Mouse (Mus musculus): ENCODE measurements around the gene Cib1. TPM values are rescaled to one million over a fixed set of nuclear protein-coding genes. Genes with fewer than 3 reads are reported as not detected.

Cib1 gene
- polyA plus RNA-seq (2015; fragmentation: Nextera tagmentation; extraction: Ambion mirVana): 187 and 189 TPM in 2 replicates

DNA sequence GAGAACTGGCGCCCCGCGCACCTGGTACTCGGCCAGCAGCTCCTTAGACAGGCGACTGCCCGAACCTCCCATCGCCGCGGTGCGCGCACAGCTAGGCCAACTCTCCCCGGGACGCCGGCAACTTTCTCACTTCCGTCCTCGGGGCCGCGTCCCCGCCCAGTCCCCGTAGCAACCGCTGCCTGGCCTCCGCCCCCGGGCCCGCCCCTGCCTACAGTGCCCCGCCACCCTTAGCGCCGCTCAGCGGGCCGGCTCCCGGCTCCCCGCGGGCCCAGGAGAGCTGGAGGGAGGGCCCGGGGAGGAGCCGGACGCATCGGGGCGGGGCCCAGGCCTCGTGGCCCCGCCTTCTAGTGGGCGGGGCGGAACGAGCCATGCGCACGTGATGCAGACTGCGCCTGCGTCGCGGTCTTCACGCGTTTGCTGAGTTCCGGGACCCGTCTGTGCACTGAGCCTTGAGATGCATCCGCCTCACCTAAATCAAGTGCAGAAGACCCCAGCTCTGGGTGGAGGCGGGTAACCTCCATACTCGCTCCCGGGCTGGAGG is at the start of gene Cib1, which contains the start of gene Gdpgp1:
Gene Cib1, minus strand, starts transcription at position 325 of the 541 bp plus-strand sequence.
Gene Gdpgp1, plus strand, starts transcription at position 377 of the 541 bp plus-strand sequence.
- Histone ChIP-seq H3K4me3 (ENCODE audit: low read depth, low read length) (peak within 1 kb of the TSS; percentile 60), H3K4me1 (replicated peaks; ENCODE audit: control insufficient read depth, insufficient read depth) (no peaks in the 10 kb centered on the region), H3K27ac (replicated peaks) (peak within 1 kb of the TSS; percentile 87), H3K9ac (ENCODE audit: low read length) (peak within 1 kb of the TSS; percentile 63), H3K9me3 (ENCODE audit: control insufficient read depth, low read length) (no peaks in the 10 kb centered on the region), H3K4me2 (replicated peaks; ENCODE audit: low read depth) (peak within 1 kb of the TSS; percentile 75), H3K27me3 (ENCODE audit: control insufficient read depth, insufficient read depth, low read length) (no peaks in the 10 kb centered on the region), H3K36me3 (ENCODE audit: control insufficient read depth, insufficient read depth, low read length) (peaks cover 3% of the 10 kb centered on the region; the same call in 1 of the 2 replicates)
- ATAC-seq (ENCODE audit: low FRiP score, low TSS enrichment) (peak; percentile 98), DNase-seq (ENCODE audit: low spot score) (peak; percentile 98)
- 1% methylated on average over 54 of the region's 56 CpGs for WGBS
- TF ChIP-seq CTCF (IDR thresholded peaks at IDR 0.05; ENCODE audit: low read depth): peak; percentile 24
- no peak for TF ChIP-seq EP300 (optimal IDR thresholded peaks at IDR 0.05)

- Histone ChIP-seq H3K4me1 (replicated peaks; ENCODE audit: control insufficient read depth, insufficient read depth) (no peaks in the 10 kb centered on the region), H3K27me3 (ENCODE audit: control insufficient read depth, insufficient read depth, low read length) (no peaks in the 10 kb centered on the region), H3K9ac (ENCODE audit: low read length) (no peak overlapping the region), H3K4me2 (replicated peaks; ENCODE audit: low read depth) (no peak overlapping the region), H3K27ac (replicated peaks) (no peak overlapping the region), H3K9me3 (ENCODE audit: control insufficient read depth, low read length) (no peaks in the 10 kb centered on the region), H3K36me3 (ENCODE audit: control insufficient read depth, insufficient read depth, low read length) (peaks cover 28% of the 10 kb centered on the region), H3K4me3 (ENCODE audit: low read depth, low read length) (no peak overlapping the region)
- no peak for DNase-seq (ENCODE audit: low spot score)
- 71% methylated on average over 3 of the region's 3 CpGs for WGBS
- no peak for ATAC-seq (ENCODE audit: low FRiP score, low TSS enrichment)
- TF ChIP-seq EP300 (optimal IDR thresholded peaks at IDR 0.05): no peak
- TF ChIP-seq CTCF (IDR thresholded peaks at IDR 0.05; ENCODE audit: low read depth): no peak
These were observed 49.0 kb upstream of the Cib1 start for GRCm38 (mm10) chr7:80281646-80282045.

DNA sequence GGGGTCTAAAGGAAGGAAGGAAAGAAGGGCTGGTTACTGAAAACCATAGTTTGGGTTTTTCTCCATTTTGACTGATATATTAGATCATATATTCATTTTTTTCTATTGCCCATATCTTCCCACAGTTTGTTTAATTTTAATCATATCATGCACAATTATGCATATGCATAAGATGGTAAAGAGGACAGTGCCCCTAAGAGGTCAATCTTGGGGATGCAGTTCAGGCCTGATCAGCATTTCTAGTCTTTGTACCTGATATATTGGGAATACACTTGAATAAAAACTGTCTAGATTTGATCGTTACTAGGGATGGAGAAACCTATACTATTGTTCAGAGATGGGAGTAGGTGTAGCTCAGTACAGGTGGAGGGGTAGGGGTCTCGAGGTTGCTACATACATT is 48.4 kb upstream of the Cib1 start:
- H3K9ac ChIP-seq (ENCODE audit: low read length): no peak overlapping the region

DNA sequence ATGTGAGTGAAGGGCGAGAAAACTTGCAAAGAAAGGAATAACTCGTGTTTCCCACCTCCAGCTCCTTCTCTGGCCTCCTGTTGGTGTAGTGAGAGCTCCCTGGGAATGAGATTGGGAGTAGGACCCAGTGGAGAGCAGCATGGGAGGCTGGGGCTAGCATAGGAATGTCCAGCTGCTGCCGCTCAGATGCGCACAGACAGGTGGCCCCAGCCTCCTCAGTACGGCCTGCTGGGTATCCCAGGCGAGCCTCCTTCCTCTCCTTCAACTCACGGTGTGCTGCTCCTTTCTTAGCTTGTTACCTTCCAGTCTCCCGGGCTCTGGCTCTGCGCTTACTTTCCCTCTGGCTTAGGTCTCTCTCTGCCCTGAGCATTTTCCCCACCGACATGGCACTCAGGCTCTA is 47.4 kb upstream of the Cib1 start:
- TF ChIP-seq EP300 (optimal IDR thresholded peaks at IDR 0.05): no peak
- no peak for TF ChIP-seq CTCF (IDR thresholded peaks at IDR 0.05; ENCODE audit: low read depth)

More for the DNA sequence above, 48.4 kb upstream of the Cib1 start:
- DNase-seq (ENCODE audit: low spot score): no peak
- H3K4me2 ChIP-seq (replicated peaks; ENCODE audit: low read depth): no peak overlapping the region
- no peaks in the 10 kb centered on the region for H3K9me3 ChIP-seq (ENCODE audit: control insufficient read depth, low read length)
- H3K4me3 ChIP-seq (ENCODE audit: low read depth, low read length): no peak overlapping the region
- peaks cover 28% of the 10 kb centered on the region for H3K36me3 ChIP-seq (ENCODE audit: control insufficient read depth, insufficient read depth, low read length)
- no peak for ATAC-seq (ENCODE audit: low FRiP score, low TSS enrichment)
- no peaks in the 10 kb centered on the region for H3K27me3 ChIP-seq (ENCODE audit: control insufficient read depth, insufficient read depth, low read length)
- H3K27ac ChIP-seq (replicated peaks): no peak overlapping the region
- TF ChIP-seq EP300 (optimal IDR thresholded peaks at IDR 0.05) (no peak), CTCF (IDR thresholded peaks at IDR 0.05; ENCODE audit: low read depth) (peak; percentile 47)
- 80% methylated on average over 2 of the region's 2 CpGs for WGBS
- H3K4me1 ChIP-seq (replicated peaks; ENCODE audit: control insufficient read depth, insufficient read depth): no peaks in the 10 kb centered on the region

DNA sequence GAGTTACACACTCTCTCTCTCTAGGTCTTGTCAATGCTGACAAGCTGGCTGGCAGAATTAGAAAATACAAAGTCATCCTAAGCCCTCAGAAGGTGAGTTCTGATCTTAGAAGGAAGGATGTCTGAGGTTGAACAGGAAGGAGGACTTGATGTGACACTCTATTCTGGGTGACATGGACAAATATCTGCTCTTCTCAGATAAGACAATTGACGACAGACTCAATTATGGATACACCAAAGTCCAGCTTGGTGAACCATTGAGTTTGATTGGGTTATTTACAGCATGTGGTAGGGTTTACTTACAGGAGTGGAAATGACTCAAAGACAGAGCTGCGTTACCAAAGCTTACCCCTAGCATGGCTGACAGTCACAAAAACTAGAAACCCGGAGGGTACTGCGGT is 43.8 kb upstream of the Cib1 start:
- Histone ChIP-seq H3K4me3 (ENCODE audit: low read depth, low read length) (no peak overlapping the region), H3K27ac (replicated peaks) (no peak overlapping the region), H3K4me2 (replicated peaks; ENCODE audit: low read depth) (no peak overlapping the region), H3K9me3 (ENCODE audit: control insufficient read depth, low read length) (no peaks in the 10 kb centered on the region), H3K36me3 (ENCODE audit: control insufficient read depth, insufficient read depth, low read length) (peaks cover 18% of the 10 kb centered on the region), H3K4me1 (replicated peaks; ENCODE audit: control insufficient read depth, insufficient read depth) (no peaks in the 10 kb centered on the region), H3K27me3 (ENCODE audit: control insufficient read depth, insufficient read depth, low read length) (no peaks in the 10 kb centered on the region), H3K9ac (ENCODE audit: low read length) (no peak overlapping the region)
- ATAC-seq (ENCODE audit: low FRiP score, low TSS enrichment) (no peak), DNase-seq (ENCODE audit: low spot score) (no peak)
- no peak for TF ChIP-seq CTCF (IDR thresholded peaks at IDR 0.05; ENCODE audit: low read depth)
- no peak for TF ChIP-seq EP300 (optimal IDR thresholded peaks at IDR 0.05)
- WGBS: 99% methylated on average over 4 of the region's 4 CpGs

More for the DNA sequence above, 47.4 kb upstream of the Cib1 start:
- H3K4me1 ChIP-seq (replicated peaks; ENCODE audit: control insufficient read depth, insufficient read depth): no peaks in the 10 kb centered on the region
- DNase-seq (ENCODE audit: low spot score) (no peak), ATAC-seq (ENCODE audit: low FRiP score, low TSS enrichment) (no peak)
- no peaks in the 10 kb centered on the region for H3K27me3 ChIP-seq (ENCODE audit: control insufficient read depth, insufficient read depth, low read length)
- no peak overlapping the region for H3K9ac ChIP-seq (ENCODE audit: low read length)
- peaks cover 24% of the 10 kb centered on the region for H3K36me3 ChIP-seq (ENCODE audit: control insufficient read depth, insufficient read depth, low read length)
- no peaks in the 10 kb centered on the region for H3K9me3 ChIP-seq (ENCODE audit: control insufficient read depth, low read length)
- H3K4me2 ChIP-seq (replicated peaks; ENCODE audit: low read depth): no peak overlapping the region
- 82% methylated on average over 10 of the region's 10 CpGs for WGBS
- no peak overlapping the region for H3K4me3 ChIP-seq (ENCODE audit: low read depth, low read length)
- no peak overlapping the region for H3K27ac ChIP-seq (replicated peaks)

GRCm38 (mm10) chr7:80273456-80273855 is 40.8 kb upstream of the Cib1 start:
- no peaks in the 10 kb centered on the region for H3K9me3 ChIP-seq (ENCODE audit: control insufficient read depth, low read length)
- no peaks in the 10 kb centered on the region for H3K4me1 ChIP-seq (replicated peaks; ENCODE audit: control insufficient read depth, insufficient read depth)
- H3K36me3 ChIP-seq (ENCODE audit: control insufficient read depth, insufficient read depth, low read length): peaks cover 15% of the 10 kb centered on the region
- no peak overlapping the region for H3K4me2 ChIP-seq (replicated peaks; ENCODE audit: low read depth)
- no peak overlapping the region for H3K9ac ChIP-seq (ENCODE audit: low read length)
- WGBS: 87% methylated on average over 2 of the region's 2 CpGs
- H3K4me3 ChIP-seq (ENCODE audit: low read depth, low read length): no peak overlapping the region
- no peak overlapping the region for H3K27ac ChIP-seq (replicated peaks)
- no peaks in the 10 kb centered on the region for H3K27me3 ChIP-seq (ENCODE audit: control insufficient read depth, insufficient read depth, low read length)
- ATAC-seq (ENCODE audit: low FRiP score, low TSS enrichment): no peak
- DNase-seq (ENCODE audit: low spot score): no peak
- TF ChIP-seq CTCF (IDR thresholded peaks at IDR 0.05; ENCODE audit: low read depth) (no peak), EP300 (optimal IDR thresholded peaks at IDR 0.05) (no peak)
